Mouse (Mus musculus): ENCODE measurements around the gene Sdk1.

DNA sequence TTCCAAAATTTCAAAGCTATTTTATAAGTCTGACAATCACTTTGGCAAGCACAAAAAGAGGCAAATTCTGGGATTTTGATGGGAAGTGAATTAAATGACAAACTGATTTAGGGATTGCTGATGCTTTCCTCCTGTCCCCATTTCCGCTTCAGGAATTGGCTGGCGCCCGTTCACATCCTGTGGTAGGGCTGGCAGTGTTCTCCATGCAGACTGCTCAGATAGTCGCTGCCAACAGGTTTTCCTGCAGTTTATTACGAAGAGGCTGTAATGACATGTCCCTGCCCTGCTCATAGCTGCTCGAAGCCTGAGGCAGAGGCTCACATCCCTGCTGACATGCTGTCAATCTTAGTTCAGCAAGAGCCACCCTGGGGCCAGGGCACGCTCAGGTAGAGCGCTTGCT is 908.3 kb downstream of the Sdk1 start:
- TF ChIP-seq CTCF (IDR thresholded peaks at IDR 0.05) (no peak), POLR2A (IDR thresholded peaks at IDR 0.05; ENCODE audit: insufficient read depth, low read depth, low read length) (no peak)

Data from heart, adult 2 months (tissue).